Mouse (Mus musculus) CH12.LX (cell line): ENCODE results near the gene Ube2v1.
A peak's percentile ranks its signal among the peaks of the same experiment; 100 is the strongest.

Experiments used
- MAFK ChIP-seq: IDR thresholded peaks from 2 replicates; pipeline ENCODE4 v1.6.1; 2011; ENCODE audit warnings: low read length, improper control_type of control experiment; ENCODE audit not compliant: insufficient replicate concordance
- POLR2A ChIP-seq: IDR thresholded peaks from 2 replicates; pipeline ENCODE4 v1.6.1; 2011; ENCODE audit warnings: low read depth, mild to moderate bottlenecking, improper control_type of control experiment, low read length

DNA sequence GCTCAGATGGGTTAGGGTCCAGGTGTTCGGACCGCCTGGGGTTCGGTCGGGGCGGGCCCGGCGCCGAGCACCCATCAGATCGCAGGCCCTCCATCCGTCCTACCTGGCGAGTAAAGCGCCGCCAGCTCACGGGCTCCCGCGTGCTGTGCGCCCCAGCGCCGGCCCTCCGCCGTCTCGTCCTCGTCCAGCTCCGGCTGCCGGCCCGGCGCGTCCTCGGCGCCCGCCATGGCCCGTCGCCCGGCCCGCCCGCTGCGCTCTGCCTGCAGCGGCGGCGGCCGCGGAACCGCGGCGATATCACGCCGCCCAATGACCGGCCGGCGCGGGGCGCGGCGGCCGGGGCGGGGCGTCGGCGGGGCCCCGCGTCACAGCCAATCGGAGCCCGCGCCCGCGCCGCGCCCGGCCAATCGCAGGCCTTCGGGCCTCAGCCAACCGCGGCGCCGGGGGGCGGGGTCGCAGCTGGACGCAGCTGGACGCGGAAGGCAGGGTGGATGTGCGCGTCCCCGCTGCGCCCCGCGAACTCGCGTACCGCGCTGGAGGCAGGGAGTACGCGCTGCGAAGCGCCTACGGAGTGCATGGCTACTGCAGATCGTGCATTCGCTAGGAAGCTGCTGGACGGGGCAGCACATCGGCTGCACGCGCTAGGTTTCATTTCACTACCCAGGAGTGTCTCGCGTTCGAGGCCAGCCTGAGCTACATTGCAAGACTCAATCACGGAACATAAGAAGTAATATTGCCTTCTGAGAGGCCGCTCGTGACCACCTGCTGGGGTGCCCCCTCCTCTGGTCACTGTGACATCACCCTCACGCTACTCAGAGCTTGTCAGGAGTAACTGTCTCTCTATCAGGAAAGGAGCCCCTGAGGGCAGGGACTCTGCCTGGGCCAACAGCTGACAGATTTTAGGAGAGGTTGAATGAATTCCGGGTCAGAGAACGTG is 29.6 kb upstream of the Ube2v1 start, which contains the start of gene Gm20431:
- TF ChIP-seq MAFK (no peak), POLR2A (peak; percentile 80)
